Mouse (Mus musculus) left cerebral cortex, adult 2 months (tissue): ENCODE data around the gene Cdv3. TPM values are rescaled to one million over a fixed set of nuclear protein-coding genes. Genes with fewer than 3 reads are reported as not detected.

ENCODE experiments used
- DNase-seq, 2 experiments: peaks; one replicate each; pipeline ENCODE4 v3.0.0; 2021 to 2022; ENCODE audit warnings: low spot score in 2 of 2, mixed read lengths in 1 of 2; ENCODE audit errors: extremely low spot score in 1 of 2
- H3K27ac ChIP-seq: fragments of 200-600 bp; 2 replicates; pipeline ENCODE4 v1.8.1; 2022
- H3K4me3 ChIP-seq: fragments of 200-600 bp; 2 replicates; pipeline ENCODE4 v1.8.1; 2022
- CTCF ChIP-seq: fragments of 200-600 bp; IDR thresholded peaks from 2 replicates; pipeline ENCODE4 v1.8.1; 2022; ENCODE audit warnings: antibody characterized with exemption, mild to moderate bottlenecking, moderate library complexity
- intact Hi-C: fragments of 180-260 bp; cut with DNase I; formaldehyde crosslinking; loops from one replicate; pipeline ENCODE4 v1.15.1; 2025
- total RNA-seq, 2 experiments: library from RNA; stranded (reverse); gene quantifications; 2 replicates each; pipeline ENCODE4 v1.2.3; 2021

The Cdv3 gene
- total RNA-seq, 2 experiments from 2014 or later = 74.1 to 79.7 TPM

DNA sequence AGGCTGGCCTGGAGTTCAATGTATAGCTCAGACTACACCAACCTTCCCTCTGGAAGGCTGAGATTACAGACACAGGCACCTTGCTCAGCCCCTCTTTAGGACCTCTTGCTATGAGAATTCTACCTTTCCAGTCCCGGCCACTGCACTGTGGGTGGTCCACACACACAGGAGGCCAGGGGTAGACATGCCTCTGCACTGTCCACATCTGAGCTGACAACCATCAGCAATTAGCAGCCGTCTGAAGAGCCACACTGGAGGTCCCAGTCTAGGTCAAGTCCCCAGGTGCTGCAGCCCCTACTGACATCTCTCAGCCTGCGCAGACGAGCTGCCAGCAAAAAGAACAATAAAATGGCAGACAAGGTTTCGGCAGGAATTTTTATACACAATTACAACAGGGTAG lies 20.9 kb upstream of the Cdv3 start:
- no peak for TF ChIP-seq CTCF
- intact Hi-C loops = no loop called here
- Histone ChIP-seq H3K4me3 (no peak overlapping the region), H3K27ac (no peak overlapping the region)
- no peak for DNase-seq

DNA sequence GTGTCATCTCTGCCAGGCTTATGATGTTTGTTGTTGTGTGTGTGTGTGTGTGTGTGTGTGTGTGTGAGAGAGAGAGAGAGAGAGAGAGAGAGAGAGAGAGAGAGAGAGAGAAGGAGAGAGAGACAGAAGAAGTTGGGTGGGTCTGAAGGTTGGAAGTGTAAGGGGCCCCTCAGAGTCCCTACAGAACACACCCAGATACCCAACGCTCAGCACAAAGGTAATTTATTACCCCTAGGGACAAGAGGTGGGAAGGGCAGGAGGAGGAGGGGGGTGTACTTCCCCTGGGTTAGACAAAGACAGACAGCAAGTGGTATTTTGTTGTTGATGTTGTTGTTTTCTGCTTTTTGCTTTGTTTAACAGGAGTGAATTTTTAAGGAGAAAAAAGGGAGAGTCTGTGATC lies 20.0 kb upstream of the Cdv3 start:
- no peak for TF ChIP-seq CTCF
- Histone ChIP-seq H3K27ac (no peak overlapping the region), H3K4me3 (no peak overlapping the region)
- intact Hi-C loops = no loop called here
- DNase-seq = no peak

DNA sequence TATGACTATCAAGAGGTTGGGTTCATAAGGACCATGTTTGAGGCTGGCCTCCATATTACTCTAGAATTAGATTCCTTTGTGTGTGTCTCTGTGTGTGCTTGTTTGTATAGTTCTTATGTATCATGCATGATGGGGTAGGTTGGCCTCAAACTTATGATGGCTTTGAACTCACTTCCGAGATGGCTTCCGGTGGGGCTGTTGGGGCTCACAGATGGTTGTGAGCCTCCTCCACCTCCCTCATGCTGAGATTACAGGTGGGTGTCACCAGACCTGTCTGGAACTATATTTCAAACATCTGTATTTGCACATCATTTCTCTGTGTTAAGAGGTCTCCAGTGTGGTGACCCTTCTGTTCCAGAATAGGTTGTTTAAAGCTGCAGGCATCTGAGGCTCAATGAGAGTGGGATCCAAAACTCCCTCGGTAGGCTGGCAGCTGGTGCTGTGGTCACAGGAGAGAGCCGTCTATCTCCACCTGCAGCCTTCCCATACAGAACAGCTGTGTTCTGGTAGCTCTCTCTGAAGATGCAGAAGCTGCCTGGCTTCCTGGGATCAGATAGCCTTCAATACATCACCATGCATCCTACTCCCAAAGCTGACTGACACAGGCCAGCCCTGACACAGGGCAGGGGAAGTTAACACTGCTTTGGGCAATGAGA lies 18.6 kb upstream of the Cdv3 start:
- intact Hi-C loops = no loop called here
- no peak for TF ChIP-seq CTCF
- H3K27ac ChIP-seq = no peak overlapping the region
- H3K4me3 ChIP-seq = no peak overlapping the region
- no peak for DNase-seq

DNA sequence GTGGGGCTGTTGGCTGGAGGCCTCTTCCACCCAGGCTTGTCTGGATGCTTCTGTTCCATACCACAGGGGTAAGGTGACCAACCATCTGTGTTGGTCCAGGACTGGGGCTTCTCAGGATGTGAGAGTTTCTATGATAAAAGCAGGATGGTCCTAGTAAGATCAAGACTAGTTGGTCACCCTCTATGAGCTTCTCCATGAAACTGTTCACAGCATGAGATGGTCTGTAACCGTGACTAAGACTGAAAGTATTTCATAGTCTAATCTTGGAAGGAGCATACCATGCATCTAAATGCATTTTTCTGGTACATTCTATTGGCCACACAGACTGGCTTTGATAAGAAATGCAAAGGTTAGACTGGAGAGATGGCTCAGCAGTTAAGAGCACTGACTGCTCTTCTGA lies 17.9 kb upstream of the Cdv3 start:
- TF ChIP-seq CTCF = no peak
- DNase-seq = no peak
- no peak overlapping the region for H3K27ac ChIP-seq
- no peak overlapping the region for H3K4me3 ChIP-seq
- intact Hi-C loops = no loop called here

DNA sequence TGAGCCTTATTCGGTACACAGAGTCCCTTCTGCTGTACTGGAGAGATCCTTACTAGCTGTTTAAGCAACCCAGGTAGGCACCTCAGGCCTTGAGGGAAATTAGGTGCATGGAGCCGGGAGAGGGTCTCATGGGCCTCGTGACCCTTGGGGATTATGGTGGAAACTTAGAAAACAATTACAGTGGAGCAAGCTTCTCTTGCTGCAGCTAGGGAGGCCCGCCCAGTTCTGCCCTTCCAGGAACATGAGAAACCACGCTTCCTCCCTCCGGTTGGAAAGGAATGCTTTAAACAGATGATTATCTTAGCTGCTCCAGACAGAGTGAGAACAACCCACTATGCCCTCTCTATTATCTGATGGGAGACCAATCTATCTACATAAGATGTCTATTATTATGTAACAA lies 17.3 kb upstream of the Cdv3 start:
- Histone ChIP-seq H3K27ac (no peak overlapping the region), H3K4me3 (no peak overlapping the region)
- no peak for DNase-seq
- no peak for TF ChIP-seq CTCF
- intact Hi-C loops = no loop called here

DNA sequence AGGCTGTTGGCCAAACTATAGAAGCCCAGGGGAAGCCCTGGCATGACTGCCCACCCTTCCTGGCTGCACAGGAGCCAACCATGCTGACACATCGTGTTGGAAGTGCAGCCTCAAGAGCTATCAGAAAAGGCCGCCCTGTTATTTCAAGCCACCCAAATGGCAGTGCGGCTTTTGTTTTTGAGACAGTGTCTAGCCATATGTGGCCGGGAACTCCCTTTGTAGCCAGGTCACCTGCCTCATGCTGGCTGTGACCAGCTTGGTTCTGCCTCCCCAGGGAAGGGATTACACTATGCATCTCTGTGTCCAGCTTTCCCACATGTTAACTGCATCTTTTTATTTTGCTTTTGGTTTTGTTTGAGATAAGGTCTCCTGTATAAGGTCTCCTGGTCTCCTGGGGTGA lies 14.9 kb upstream of the Cdv3 start:
- DNase-seq = no peak
- H3K4me3 ChIP-seq = no peak overlapping the region
- intact Hi-C loops = no loop called here
- TF ChIP-seq CTCF = no peak
- H3K27ac ChIP-seq = no peak overlapping the region

DNA sequence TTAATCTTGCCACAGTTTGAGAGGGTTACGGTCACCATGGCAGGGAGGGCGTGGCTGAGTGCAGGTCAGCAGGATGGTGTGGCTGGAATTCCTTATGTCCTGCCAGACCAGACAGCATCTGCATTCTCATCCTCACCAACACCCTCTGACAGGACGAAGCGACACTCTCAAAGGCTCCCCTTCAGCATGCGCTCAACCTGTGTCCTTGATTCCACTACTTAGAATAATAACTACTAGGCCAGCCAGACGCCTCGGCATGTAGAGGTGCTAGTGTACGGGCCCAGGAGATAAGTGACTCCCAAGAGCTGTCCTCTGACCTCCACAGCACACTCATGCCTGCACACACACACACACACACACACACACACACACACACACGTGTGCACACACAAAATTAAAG lies 13.6 kb upstream of the Cdv3 start:
- no peak for DNase-seq
- Histone ChIP-seq H3K27ac (no peak overlapping the region), H3K4me3 (no peak overlapping the region)
- intact Hi-C loops = no loop called here
- TF ChIP-seq CTCF = no peak

DNA sequence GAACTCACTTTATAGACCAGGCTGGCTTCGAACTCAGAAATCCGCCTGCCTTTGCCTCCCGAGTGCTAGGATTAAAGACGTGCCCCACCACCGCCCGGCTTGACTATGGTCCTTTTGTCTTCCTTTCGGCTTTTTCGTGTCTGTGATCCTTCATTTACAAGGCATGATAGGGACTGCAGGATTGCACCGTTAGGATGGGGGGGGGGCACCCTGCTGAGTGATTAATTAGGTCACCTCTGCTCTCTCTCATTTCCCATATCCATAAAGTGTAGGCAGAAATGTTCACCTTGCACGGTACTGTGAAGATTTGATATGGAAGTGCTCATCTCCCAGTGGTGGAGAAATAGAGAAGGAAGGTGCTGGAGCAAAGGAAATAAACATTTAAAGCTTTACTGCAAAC lies 13.0 kb upstream of the Cdv3 start:
- intact Hi-C loops = no loop called here
- TF ChIP-seq CTCF = no peak
- H3K27ac ChIP-seq = no peak overlapping the region
- H3K4me3 ChIP-seq = no peak overlapping the region
- DNase-seq = no peak

DNA sequence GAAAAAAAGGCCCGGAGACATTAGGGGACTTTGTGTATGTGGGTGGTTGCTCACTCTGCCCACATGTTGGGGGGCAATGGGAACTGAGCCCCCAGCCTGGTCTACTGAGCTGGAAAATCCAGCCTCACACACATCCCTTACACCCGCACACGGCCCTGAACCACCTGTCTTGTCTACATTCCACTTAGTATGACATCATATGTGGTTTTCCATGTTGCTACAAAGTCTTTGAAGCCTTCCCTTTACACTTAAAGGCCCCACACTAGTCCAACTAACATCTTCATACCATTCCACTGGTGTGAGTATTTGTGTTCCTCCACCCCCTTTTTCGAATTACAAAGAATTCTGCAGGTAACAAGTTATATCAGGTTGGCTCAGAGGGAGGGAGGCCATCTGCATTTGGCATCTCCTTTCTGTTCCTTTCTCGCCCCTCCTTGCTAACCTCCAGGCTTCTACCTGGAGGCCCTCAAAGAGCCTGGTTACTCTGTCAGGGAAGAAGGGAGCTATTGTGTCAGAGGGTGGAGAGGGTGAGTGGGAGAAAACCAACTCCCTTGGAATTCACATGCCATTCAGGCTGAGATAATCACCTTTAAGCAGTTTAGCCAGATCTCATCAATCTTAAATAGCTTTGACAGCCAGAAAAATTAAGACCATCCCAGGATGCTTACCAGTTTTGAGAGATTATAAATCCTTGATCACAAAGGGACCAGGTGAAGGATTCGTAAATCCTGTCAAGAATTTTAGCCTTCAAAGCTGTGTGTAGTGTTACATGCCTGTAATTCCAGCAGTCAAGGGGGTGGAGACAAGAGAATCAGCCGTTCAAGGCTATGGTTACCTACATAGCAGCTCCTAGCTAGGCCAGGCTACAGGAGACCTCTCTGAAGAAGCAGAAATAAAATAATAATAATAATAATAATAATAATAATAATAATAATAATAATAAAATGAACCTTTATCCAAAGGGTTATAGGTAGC lies 11.0 kb upstream of the Cdv3 start:
- DNase-seq = no peak
- no peak for TF ChIP-seq CTCF
- intact Hi-C loops = no loop called here
- Histone ChIP-seq H3K4me3 (no peak overlapping the region), H3K27ac (no peak overlapping the region)

DNA sequence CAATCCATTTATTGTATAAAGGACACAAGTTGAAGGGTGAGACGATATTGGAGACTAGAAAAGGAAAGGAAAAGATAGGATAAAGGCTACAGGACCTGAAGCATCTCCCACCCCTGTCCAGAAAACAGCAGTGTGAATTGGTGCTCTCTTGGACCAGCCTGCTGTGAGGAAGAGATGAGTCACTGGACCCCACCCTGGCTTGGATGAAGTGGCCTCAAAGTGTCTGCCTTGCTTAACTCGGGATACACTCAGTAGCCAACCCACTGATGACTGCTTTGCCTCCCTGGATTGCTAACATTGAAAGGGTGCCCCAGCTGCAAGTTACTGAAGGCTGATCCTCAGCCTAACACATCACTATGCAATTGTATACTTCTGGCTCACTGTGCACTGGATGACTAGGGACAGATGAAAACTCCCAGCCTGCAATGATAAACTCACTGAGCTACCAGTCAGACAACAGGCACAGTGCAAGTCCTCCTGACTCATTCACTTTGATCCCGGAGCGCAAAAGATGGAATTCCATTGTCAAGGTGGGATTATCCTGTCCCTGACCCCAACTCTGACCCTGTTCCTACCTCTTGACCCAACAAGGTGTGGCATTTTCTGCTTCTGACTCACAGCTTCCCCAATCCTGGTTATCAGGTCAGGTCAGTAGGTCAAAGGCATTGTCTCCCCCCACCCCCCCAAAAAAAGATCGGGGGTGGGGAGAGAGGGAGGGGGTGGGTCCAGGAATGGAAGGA lies 6.8 kb upstream of the Cdv3 start:
- H3K27ac ChIP-seq = no peak overlapping the region
- intact Hi-C loops = no loop called here
- no peak for TF ChIP-seq CTCF
- H3K4me3 ChIP-seq = no peak overlapping the region
- DNase-seq = no peak

DNA sequence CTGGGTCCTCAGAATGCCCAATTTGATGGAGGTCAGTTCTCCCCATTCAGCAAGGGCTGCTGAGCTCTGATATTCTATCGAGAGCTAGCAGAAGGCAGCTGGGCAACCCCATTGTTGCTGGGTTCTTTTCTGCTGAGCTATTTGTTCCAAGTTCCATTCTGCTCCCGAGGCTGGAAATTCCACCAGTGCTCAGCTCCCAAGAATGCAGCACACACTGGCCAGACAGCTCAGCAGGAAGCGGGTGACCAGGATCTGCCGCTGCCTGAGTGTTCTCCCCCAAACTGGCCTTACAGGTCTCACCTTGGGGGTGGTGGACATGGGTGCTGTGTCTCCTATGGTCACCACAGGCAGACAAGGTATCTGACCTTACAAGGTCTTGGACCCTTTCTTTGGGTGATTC lies 4.3 kb upstream of the Cdv3 start:
- Histone ChIP-seq H3K4me3 (no peak overlapping the region), H3K27ac (no peak overlapping the region)
- intact Hi-C loops = loop anchor here (10.0 kb wide), 2 partner anchors 395 to 635 kb away; partner anchors contain the start of genes Nphp3 and Tmem108
- TF ChIP-seq CTCF = no peak
- no peak for DNase-seq

DNA sequence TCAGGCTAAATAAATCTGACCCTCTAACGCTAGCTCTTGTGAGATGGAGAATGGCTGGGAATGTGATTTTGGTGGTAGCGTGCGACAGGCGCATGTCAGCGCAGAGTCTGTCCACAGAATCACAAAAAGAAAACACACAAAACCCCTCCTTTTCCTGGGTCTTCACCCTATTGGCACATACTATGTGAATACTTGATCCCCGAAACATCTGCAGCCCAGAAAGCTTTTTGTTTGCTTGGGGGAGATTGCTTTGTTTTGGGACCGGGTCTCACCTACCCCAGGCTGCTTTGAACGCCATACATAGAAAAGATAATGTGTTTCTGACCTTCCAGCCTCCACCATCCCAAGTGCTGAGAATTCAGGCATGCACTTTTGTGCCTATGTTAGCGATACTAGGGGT lies 716 bp upstream of the Cdv3 start:
- intact Hi-C loops = loop anchor here (10.0 kb wide), 2 partner anchors 398 to 638 kb away; partner anchors contain the start of genes Nphp3 and Tmem108
- peak overlapping the region; percentile 86 for H3K27ac ChIP-seq
- no peak for TF ChIP-seq CTCF

More for the DNA sequence above, 716 bp upstream of the Cdv3 start:
- no peak for DNase-seq
- H3K4me3 ChIP-seq = peak overlapping the region; percentile 43
